Mouse (Mus musculus): Measurements from ENCODE around the gene Fscn2.

Gene Fscn2

DNA sequence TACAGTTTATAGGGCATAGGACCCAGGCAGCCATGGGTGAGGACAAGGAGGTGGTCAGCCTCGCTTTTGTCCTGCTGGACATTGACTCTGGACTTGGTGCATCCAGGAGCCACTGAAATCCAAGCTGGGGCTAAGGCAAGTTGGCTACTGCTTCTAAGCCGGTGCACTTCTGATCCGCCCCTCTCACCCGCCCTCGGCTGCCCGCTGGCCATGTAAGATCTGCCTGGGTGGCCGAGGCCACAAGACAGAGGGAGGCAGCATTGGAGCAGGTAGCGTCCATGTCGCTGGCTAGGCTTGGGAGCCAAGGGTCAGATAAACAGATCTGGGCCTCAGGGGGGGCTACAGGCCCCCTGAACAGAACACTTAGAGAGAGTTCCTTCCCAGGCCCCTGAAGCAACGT is at the start of gene Fscn2:
Gene Fscn2 (plus strand): TSS at position 240 of the 400 bp plus-strand sequence.
- CTCF ChIA-PET: no interaction called here

GRCm38 (mm10) chr11:120311561-120311960 is 49.8 kb upstream of the Fscn2 start:
- CTCF ChIA-PET: interaction anchor here (0.5 to 0.7 kb wide), 2 partner anchors 75 to 438 kb away, joined by 4 read pairs; no protein-coding TSS in a partner anchor

- CTCF ChIA-PET: interaction anchor here (0.7 kb wide), 1 partner anchor 438 kb away, joined by 4 read pairs; no protein-coding TSS in a partner anchor
These were observed 49.3 kb upstream of the Fscn2 start for GRCm38 (mm10) chr11:120312069-120312468.

- CTCF ChIA-PET: no interaction called here
These were observed 47.2 kb upstream of the Fscn2 start for GRCm38 (mm10) chr11:120313906-120314685.

DNA sequence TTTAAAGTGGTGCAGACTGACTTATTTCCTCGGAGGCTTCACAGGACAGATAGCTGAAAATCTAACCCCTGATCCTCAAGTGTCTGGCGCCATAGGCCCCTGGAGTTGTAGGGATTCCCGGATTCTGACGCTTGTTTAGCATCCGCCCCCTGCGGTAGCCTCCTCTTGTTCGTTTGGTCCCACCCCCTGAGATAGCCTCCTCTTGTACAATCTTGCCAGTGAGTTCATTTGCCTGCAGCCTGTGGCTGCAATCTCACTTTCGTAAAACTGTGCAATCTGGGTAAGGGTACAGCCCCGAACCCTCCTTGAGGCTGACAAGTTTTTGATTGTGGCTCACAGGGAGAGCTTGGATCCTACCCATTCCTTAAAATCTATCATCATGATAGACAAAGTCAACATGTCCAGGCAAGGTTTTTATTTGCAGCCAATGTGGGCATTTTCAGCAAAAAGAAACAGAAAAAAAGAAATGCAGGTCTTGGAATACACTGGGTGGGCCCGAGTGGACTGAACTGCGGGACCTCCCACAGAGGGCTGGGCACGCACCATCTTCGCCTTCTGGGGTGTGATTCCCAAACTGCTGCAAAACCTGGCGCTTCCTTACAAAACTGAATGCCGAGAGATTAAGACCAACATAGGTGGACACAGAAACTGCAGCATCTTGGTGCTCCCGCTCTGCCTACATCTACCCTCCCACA is 46.5 kb upstream of the Fscn2 start:
- CTCF ChIA-PET: no interaction called here

DNA sequence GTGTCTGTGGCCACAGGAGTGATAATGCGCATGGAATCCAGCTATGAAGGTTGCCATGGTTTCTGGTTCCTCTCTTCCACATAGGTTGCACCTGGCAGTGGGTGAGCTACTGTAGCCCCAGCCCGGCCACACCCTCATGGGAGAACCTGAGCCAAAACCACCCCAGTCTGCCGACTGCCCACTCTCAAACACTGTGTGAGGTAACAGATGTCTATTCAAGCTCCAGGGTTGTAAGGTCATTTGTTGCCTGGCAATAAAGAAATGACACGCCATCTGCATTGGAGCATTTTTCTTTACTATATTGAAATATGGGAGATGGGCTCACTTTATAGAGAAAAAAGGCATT is 45.9 kb upstream of the Fscn2 start:
- CTCF ChIA-PET: interaction anchor here (0.5 kb wide), 1 partner anchor 359 kb away, joined by 3 read pairs; no protein-coding TSS in a partner anchor

DNA sequence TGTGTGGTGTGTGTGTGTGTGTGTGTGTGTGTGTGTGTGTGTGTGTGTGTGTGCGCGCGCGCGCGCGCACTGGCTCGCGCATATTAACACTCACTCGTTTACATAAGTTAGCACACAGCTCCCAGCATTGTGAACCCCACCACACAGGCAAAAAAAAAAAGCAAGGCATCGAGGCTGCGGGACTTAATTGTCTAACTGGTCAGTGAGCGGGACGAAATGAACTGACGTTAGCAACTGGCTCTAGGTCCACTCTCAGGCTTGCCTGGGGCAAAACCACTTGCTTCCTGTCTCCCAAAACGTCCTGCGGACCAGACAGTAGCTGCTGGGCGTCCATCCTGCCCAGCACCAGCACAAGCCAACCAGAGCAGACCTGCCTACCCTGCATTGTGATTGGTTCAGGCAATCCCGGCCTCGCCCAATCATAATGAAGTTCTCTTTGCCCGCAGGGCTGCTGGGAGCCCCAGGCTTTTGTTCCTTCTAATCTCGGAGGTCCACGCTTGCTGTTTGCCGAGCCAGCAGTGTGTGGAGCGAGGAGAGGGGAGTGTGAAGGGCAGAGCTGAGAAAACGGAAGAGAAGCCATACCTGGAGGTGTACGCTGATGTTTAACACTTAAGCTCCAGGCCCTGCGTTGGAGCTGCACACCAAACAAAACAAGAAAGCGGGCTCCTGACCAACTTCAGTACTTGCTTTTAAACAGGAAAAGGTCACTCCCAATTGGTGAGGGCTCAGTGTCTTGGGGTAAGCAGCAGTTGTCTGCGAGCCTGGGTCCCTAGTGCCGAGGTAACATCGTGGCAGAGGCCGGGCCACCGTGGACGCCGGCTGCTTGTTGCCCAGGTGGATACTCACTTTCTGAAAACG is 45.3 kb upstream of the Fscn2 start:
- CTCF ChIA-PET: interaction anchor here (0.5 kb wide), 1 partner anchor 358 kb away, joined by 3 read pairs; no protein-coding TSS in a partner anchor

DNA sequence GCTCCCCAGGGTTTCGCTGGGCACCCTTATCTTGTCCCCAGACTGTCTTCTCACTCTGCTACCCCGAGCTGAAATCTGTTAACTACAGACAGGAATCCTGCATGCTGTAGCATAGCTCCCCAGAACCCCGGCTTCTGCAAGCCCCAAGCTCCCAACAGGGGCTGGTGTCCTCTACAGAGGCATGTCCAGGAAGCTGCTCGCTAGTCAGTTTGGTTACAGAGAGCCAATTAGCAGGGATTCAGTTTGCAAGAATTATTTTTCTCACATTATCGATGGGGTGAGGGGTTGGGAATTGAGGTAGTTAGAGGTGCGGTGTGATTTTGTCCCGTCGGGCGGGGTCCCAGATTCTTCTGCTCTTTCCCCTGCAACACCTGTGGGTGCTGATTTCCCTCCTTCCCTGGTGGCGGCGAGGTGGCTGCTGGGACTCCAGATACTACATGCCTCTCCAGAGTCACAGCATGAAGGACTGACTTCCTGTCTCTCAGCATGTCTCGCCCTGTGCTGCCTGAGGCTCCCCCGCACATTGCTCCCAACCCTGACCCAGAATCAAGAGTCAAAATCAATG is 44.6 kb upstream of the Fscn2 start:
- CTCF ChIA-PET: no interaction called here

GRCm38 (mm10) chr11:120317456-120317855 is 43.9 kb upstream of the Fscn2 start:
- CTCF ChIA-PET: no interaction called here

GRCm38 (mm10) chr11:120319310-120319709 is 42.0 kb upstream of the Fscn2 start:
- CTCF ChIA-PET: no interaction called here

DNA sequence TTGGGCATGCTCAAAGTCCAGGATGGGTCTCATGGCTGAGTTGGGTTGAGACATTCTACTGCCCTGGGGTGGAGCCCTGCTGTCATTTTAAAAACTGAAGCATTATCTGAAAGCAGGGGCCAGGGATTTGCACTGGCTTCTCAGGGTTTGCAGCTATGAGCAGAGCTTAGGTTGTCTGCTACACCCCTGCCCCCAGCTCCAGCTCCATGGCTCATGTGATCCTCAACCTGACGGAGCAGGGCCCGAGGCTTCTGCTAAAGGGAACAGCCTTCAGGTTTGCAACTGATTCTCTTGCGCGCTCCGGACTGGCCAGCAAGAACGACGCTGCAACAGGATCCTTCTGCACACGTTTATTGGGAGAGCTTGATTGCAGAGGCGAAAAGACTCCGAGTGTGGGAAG is 41.2 kb upstream of the Fscn2 start:
- CTCF ChIA-PET: no interaction called here

- CTCF ChIA-PET: no interaction called here
These were observed 25.8 kb upstream of the Fscn2 start for GRCm38 (mm10) chr11:120335431-120336021.

GRCm38 (mm10) chr11:120337447-120337846 is 23.9 kb upstream of the Fscn2 start:
- CTCF ChIA-PET: interaction anchor here (0.6 kb wide), 1 partner anchor 70 kb away, joined by 7 read pairs; no protein-coding TSS in a partner anchor

DNA sequence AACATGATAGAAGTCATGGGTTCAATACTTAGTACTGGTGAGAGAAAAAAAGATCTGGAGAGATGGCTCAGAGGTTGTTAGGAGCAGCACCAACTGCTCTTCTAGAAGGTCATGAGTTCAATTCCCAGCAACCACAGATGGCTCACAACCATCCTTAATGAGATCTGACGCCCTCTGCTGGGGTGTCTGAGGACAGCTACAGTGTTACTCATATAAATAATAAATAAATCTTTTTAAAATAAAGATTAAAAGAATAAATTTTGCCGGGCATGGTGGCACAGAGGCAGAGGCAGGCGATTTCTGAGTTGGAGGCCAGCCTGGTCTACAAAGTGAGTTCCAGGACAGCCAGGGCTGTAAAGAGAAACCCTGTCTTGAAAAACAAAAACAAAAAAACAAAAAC is 22.5 kb upstream of the Fscn2 start:
- CTCF ChIA-PET: interaction anchor here (0.5 kb wide), 1 partner anchor 237 kb away, joined by 3 read pairs; no protein-coding TSS in a partner anchor

- CTCF ChIA-PET: interaction anchor here (0.6 to 0.7 kb wide), 2 partner anchors 14 to 85 kb away, joined by 4 to 9 read pairs; no protein-coding TSS in a partner anchor
These were observed 21.3 kb upstream of the Fscn2 start for GRCm38 (mm10) chr11:120339978-120340513.

- CTCF ChIA-PET: no interaction called here
These were observed 19.7 kb upstream of the Fscn2 start for GRCm38 (mm10) chr11:120341661-120342060.

DNA sequence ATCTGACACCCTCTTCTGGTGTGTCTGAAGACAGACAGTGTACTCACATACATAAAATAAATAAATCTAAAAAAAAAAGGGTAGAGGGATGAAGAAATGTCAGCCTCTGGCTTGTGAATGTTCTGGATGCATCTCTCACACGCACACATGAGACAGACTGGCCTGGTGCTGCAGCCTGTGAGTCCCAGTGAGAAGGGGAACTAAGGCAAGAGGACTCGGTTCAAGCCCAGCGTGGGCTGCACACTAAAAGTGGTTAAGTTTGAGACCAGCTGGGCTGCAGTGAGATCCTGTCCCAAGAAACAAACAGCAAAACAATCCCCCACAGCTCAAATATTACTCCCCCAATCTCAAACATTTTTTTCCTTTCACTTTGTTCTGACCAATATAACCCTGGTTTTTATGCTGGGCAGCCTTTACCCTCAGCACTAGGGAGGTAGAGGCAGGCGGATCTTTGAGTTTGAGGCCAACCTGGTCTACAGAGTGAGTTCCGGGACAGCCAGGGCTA is 18.6 kb upstream of the Fscn2 start:
- CTCF ChIA-PET: interaction anchor here (0.7 kb wide), 1 partner anchor 33 kb away, joined by 3 read pairs; no protein-coding TSS in a partner anchor

GRCm38 (mm10) chr11:120343519-120344309 is 17.6 kb upstream of the Fscn2 start:
- CTCF ChIA-PET: interaction anchor here (0.6 kb wide), 1 partner anchor 206 kb away, joined by 3 read pairs; the partner anchor contains the start of gene Mcrip1

GRCm38 (mm10) chr11:120344310-120344920 is 16.9 kb upstream of the Fscn2 start:
- CTCF ChIA-PET: interaction anchor here (0.6 kb wide), 1 partner anchor 205 kb away, joined by 3 read pairs; the partner anchor contains the start of gene Mcrip1

All from spleen, embryonic (tissue).